Mouse (Mus musculus) ES-E14 (cell line): ENCODE measurements around the gene Ssc4d. TPM values are rescaled to one million over a fixed set of nuclear protein-coding genes. Genes with fewer than 3 reads are reported as not detected.

Experiments used
- DNase-seq: peaks from one replicate; pipeline ENCODE4 v3.0.0-alpha.2; 2013; ENCODE audit warnings: low read depth, low spot score
- H3K27ac ChIP-seq: 2 replicates; pipeline ENCODE4 v1.5.1; 2012; ENCODE audit warnings: low read depth, mild to moderate bottlenecking, low read length, moderate library complexity, mixed read lengths; ENCODE audit not compliant: poor library complexity, insufficient read depth, severe bottlenecking
- H3K36me3 ChIP-seq: 2 replicates; pipeline ENCODE4 v1.6.1; 2012; ENCODE audit warnings: mild to moderate bottlenecking, low read length, moderate library complexity, mixed read lengths; ENCODE audit not compliant: control insufficient read depth, poor library complexity, insufficient read depth, severe bottlenecking
- H3K4me1 ChIP-seq, 2 experiments: fragments of 150-350 bp in 1 of 2; sonication (generic) in 1 of 2; 2 replicates each; pipeline ENCODE4 v1.6.1; 2012; ENCODE audit warnings: low read length in 2 of 2, mild to moderate bottlenecking in 1 of 2, mixed read lengths in 1 of 2; ENCODE audit not compliant: control insufficient read depth in 2 of 2, insufficient read depth in 2 of 2, poor library complexity in 1 of 2
- H3K4me3 ChIP-seq, 2 experiments: fragments of 150-350 bp in 1 of 2; sonication (generic) in 1 of 2; 2 replicates each; pipeline ENCODE4 v1.5.1; 2012; ENCODE audit warnings: low read length in 2 of 2, low read depth in 1 of 2, mild to moderate bottlenecking in 1 of 2, mixed read lengths in 1 of 2; ENCODE audit not compliant: insufficient read depth in 1 of 2, poor library complexity in 1 of 2, severe bottlenecking in 1 of 2
- H3K9ac ChIP-seq: 2 replicates; pipeline ENCODE4 v1.6.1; 2012; ENCODE audit warnings: low read depth, mild to moderate bottlenecking, low read length, mixed read lengths; ENCODE audit not compliant: poor library complexity, insufficient read depth, severe bottlenecking
- H3K9me3 ChIP-seq: fragments of 150-350 bp; sonication (generic); 2 replicates; pipeline ENCODE4 v1.6.1; 2012; ENCODE audit warnings: low read depth, mild to moderate bottlenecking, low read length; ENCODE audit not compliant: control insufficient read depth, insufficient read depth
- CHD2 ChIP-seq: IDR thresholded peaks from 2 replicates; pipeline ENCODE4 v1.6.1; 2014; ENCODE audit warnings: mild to moderate bottlenecking, low read depth, low read length, inconsistent platforms
- HCFC1 ChIP-seq: IDR thresholded peaks from 2 replicates; pipeline ENCODE4 v1.6.1; 2012; ENCODE audit warnings: low read length, inconsistent platforms, borderline replicate concordance; ENCODE audit not compliant: insufficient read depth
- MAFK ChIP-seq: IDR thresholded peaks from 2 replicates; pipeline ENCODE4 v1.6.1; 2014; ENCODE audit warnings: mild to moderate bottlenecking, low read depth, low read length, inconsistent platforms; ENCODE audit not compliant: insufficient read depth
- ZC3H11A ChIP-seq: IDR thresholded peaks from 2 replicates; pipeline ENCODE4 v1.6.1; 2012; ENCODE audit warnings: low read depth, mild to moderate bottlenecking, inconsistent platforms, low read length, borderline replicate concordance
- ZNF384 ChIP-seq: IDR thresholded peaks from 2 replicates; pipeline ENCODE4 v1.6.1; 2012; ENCODE audit warnings: low read depth, low read length, inconsistent platforms
- in situ Hi-C, 2 experiments: fragments of 600-800 bp; cut with MboI; formaldehyde crosslinking; loops; one replicate each; pipeline ENCODE4 v1.15.1; 2025; ENCODE audit warnings: low sequenced_read_pairs in 2 of 2, inconsistent platforms in 1 of 2; ENCODE audit not compliant: unreplicated experiment in 2 of 2
- total RNA-seq: library from RNA; depleted of rRNA; stranded (reverse); fragments of 300-350 nt; gene quantifications from 2 replicates; pipeline ENCODE4 v1.2.3, GENCODE M21; 2012

Ssc4d gene
- total RNA-seq, 1 experiment = 11.0 TPM

GRCm38 (mm10) chr5:135933222-135933899, 41.0 kb downstream of the Ssc4d start:
- H3K9ac ChIP-seq = peak overlapping the region; percentile 98
- H3K4me1 ChIP-seq = peaks cover 6 to 12% of the 10 kb centered on the region in 2 experiments; a peak in 3 of 4 replicates
- no peaks in the 10 kb centered on the region for H3K9me3 ChIP-seq
- in situ Hi-C loops = no loop called here
- H3K4me3 ChIP-seq = peak overlapping the region; percentile 87 to 98
- TF ChIP-seq ZNF384 (peak; percentile 67), ZC3H11A (no peak)
- H3K36me3 ChIP-seq = peaks cover 33% of the 10 kb centered on the region
- H3K27ac ChIP-seq = peak overlapping the region; percentile 98; the same call in 1 of the 2 replicates
- DNase-seq = no peak

GRCm38 (mm10) chr5:135932359-135932758, 42.0 kb downstream of the Ssc4d start:
- H3K9ac ChIP-seq = peak overlapping the region; percentile 7; the same call in 1 of the 2 replicates
- H3K4me3 ChIP-seq = peak overlapping the region; percentile 45 to 87
- H3K9me3 ChIP-seq = no peaks in the 10 kb centered on the region
- H3K36me3 ChIP-seq = peaks cover 41% of the 10 kb centered on the region
- no peak overlapping the region for H3K27ac ChIP-seq
- H3K4me1 ChIP-seq = peaks cover 6 to 12% of the 10 kb centered on the region in 2 experiments; a peak in 3 of 4 replicates
- in situ Hi-C loops = no loop called here
- TF ChIP-seq MAFK (no peak), HCFC1 (no peak), CHD2 (no peak), ZNF384 (no peak), ZC3H11A (no peak)
- DNase-seq = no peak

GRCm38 (mm10) chr5:135931526-135931925, 42.8 kb downstream of the Ssc4d start:
- no peaks in the 10 kb centered on the region for H3K9me3 ChIP-seq
- DNase-seq = no peak
- H3K36me3 ChIP-seq = peaks cover 45% of the 10 kb centered on the region
- no peak overlapping the region for H3K27ac ChIP-seq
- H3K4me3 ChIP-seq = peak overlapping the region in 1 of 2 experiments; percentile 50; a peak in 2 of 4 replicates
- TF ChIP-seq ZC3H11A (no peak), HCFC1 (no peak), CHD2 (no peak), ZNF384 (no peak), MAFK (no peak)
- H3K9ac ChIP-seq = peak overlapping the region; percentile 51; the same call in 1 of the 2 replicates
- peaks cover 6 to 14% of the 10 kb centered on the region in 2 experiments; a peak in 3 of 4 replicates for H3K4me1 ChIP-seq
- in situ Hi-C loops = no loop called here

- Histone ChIP-seq H3K9me3 (no peaks in the 10 kb centered on the region), H3K36me3 (peaks cover 53% of the 10 kb centered on the region), H3K27ac (no peak overlapping the region), H3K4me3 (peak overlapping the region in 1 of 2 experiments; percentile 50; a peak in 1 of 4 replicates), H3K4me1 (peaks cover 4 to 11% of the 10 kb centered on the region in 2 experiments; a peak in 3 of 4 replicates), H3K9ac (no peak overlapping the region)
- in situ Hi-C loops = no loop called here
- no peak for TF ChIP-seq HCFC1
- TF ChIP-seq CHD2 = no peak
- DNase-seq = no peak
These were observed 44.5 kb downstream of the Ssc4d start for GRCm38 (mm10) chr5:135929685-135930424.
